Mouse (Mus musculus): ENCODE measurements around the gene Sp8. TPM values are rescaled to one million over a fixed set of nuclear protein-coding genes. Genes with fewer than 3 reads are reported as not detected.

Sp8 gene
- polyA plus RNA-seq, 1 experiment from 2014 or later, result not detected

DNA sequence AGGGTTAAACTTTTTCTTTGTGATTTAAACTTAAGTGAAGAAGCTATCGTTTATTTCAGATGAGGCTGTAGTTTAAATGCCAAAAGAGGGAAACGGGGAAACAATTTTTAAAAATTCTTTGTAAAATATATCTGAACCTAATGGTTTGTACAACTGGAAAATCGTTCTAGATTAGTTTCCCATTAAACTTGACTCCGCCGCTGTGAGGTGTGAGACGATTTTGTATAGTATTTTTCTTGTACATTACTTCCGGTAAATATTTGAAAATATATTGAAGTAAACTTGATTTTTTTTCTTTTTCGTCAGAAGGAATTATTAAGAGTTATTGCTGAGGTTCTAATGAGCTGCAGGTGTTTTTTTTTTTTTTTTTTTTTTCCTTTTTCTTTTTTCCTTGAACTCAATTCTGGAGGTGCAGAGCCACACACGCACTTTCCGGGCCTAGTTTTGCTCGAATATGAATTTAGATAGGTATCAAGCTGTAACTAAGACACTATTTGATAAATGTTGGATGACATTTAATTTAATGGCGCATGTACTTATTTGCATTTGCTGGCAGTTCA lies 4.8 kb downstream of the Sp8 start:
- no peak overlapping the region for H3K9ac ChIP-seq
- H3K4me1 ChIP-seq (replicated peaks), result peaks cover 33% of the 10 kb centered on the region
- H3K27ac ChIP-seq, result no peak overlapping the region
- WGBS, result 22% methylated on average over 12 of the region's 12 CpGs
- no peak overlapping the region for H3K4me3 ChIP-seq (replicated peaks)
- no peak for ATAC-seq
- H3K36me3 ChIP-seq, result no peaks in the 10 kb centered on the region
- H3K4me2 ChIP-seq (replicated peaks), result no peak overlapping the region
- no peaks in the 10 kb centered on the region for H3K9me3 ChIP-seq
- peaks cover 76% of the 10 kb centered on the region for H3K27me3 ChIP-seq (replicated peaks)

DNA sequence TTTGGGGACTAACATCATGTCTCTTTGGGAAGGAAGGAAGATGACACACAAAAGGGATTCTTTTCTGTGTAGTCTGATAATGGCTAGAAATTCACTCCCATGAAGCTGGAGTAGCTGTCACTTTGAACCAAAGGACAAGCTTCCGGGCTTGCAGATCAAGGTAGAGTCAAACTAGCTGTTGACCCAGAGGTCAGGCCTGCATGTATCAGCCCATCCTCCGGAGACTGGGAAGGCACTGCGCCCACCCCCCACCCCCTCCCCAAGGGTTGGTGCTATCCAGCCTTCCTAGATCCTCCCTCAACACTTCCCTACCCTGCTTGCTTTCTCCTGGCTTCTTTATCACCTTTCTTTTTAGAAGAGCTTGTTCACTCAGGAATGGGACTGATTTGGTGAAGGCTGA lies 7.2 kb downstream of the Sp8 start:
- H3K9me3 ChIP-seq, result no peaks in the 10 kb centered on the region
- H3K9ac ChIP-seq, result no peak overlapping the region
- WGBS, result 8% methylated on average over 3 of the region's 3 CpGs
- H3K4me1 ChIP-seq (replicated peaks), result peaks cover 20% of the 10 kb centered on the region
- H3K27me3 ChIP-seq (replicated peaks), result peaks cover 69% of the 10 kb centered on the region
- no peaks in the 10 kb centered on the region for H3K36me3 ChIP-seq
- ATAC-seq, result no peak
- no peak overlapping the region for H3K4me3 ChIP-seq (replicated peaks)
- no peak overlapping the region for H3K4me2 ChIP-seq (replicated peaks)
- no peak overlapping the region for H3K27ac ChIP-seq

DNA sequence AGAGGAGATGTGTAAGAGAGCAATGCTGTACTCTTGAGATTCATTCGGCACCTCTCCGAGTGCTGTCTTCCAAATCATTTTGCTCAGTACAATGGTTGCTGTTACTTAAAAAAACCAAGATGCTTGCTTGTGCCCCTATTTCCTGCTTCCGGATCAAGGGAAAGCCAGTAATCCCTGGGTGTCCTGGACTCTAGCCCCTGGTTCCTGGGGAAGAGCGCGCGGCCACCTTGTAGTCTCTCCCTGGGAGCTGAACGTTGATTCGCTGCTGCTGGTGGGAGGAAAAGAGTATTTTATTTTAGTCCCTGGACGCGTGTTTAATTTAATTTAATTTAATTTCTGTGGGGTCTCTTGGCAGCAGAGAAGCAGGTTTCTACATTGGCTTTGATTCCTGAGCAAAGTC lies 8.3 kb downstream of the Sp8 start:
- Histone ChIP-seq H3K9me3 (no peaks in the 10 kb centered on the region), H3K36me3 (no peaks in the 10 kb centered on the region), H3K9ac (no peak overlapping the region), H3K27ac (no peak overlapping the region), H3K4me1 (replicated peaks) (peaks cover 10% of the 10 kb centered on the region), H3K4me3 (replicated peaks) (peak overlapping the region; percentile 40), H3K4me2 (replicated peaks) (peak overlapping the region; percentile 85), H3K27me3 (replicated peaks) (peaks cover 58% of the 10 kb centered on the region)
- WGBS, result 3% methylated on average over 10 of the region's 10 CpGs
- 0 out of 2 replicates have a peak, but pooled peaks have one; percentile 22 for ATAC-seq

DNA sequence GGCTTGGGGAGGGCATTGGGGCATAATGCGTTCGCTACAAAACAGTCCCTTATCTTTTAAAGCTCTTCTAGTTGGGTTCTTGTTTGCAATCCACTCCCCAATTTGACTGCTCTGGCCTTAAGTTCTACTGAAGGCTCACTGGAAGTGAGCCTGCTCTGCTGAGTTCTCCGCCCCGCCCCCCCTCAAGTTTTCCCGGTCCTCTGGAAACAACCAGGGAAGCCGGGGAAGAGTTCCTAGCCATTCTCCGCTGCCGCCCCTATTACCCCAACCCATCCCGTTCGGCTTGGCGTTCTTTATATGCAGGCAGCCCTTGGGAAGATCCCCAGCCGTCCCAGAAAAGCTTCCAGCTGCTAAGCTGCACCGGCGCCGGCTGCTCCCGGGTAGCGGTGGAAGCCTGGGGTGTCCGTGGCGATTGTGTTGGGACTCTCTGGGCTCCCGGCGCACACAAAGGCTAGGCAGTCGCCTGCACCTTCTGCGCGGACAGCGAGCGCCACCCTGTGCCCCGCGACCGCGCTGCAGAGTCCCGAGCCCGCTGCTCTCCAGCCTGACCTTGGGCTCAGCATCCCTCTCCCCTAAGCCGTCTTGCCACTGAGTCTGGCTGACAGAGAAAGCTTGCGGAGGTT lies 8.8 kb downstream of the Sp8 start:
- Histone ChIP-seq H3K9ac (peak overlapping the region; percentile 42), H3K9me3 (no peaks in the 10 kb centered on the region), H3K36me3 (no peaks in the 10 kb centered on the region), H3K27ac (no peak overlapping the region), H3K4me3 (replicated peaks) (peak overlapping the region; percentile 40), H3K4me1 (replicated peaks) (peaks cover 8% of the 10 kb centered on the region), H3K27me3 (replicated peaks) (peaks cover 53% of the 10 kb centered on the region), H3K4me2 (replicated peaks) (peak overlapping the region; percentile 85)
- WGBS, result under 1% methylated on average over 34 of the region's 34 CpGs
- ATAC-seq, result peak; percentile 97

DNA sequence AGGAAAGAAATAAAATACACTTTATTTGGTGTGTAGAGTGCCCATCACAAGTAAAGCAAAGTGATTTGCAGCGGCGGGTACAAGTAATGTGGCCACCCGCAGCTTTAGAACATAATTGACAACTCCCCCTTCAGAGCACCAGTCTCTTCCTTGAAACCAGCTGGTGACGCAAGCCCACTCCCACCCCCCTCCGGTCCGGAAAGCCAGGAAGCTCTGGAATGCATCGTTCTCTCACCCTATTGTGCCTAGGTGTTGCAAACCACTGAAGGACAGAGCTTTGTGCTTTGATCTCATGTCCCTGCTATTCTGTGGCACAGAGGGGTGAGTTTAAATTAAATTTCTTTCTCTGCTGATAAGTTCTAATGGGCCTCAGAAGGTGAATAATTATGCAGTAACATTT lies 10.0 kb downstream of the Sp8 start:
- no peak for ATAC-seq
- Histone ChIP-seq H3K27ac (no peak overlapping the region), H3K36me3 (no peaks in the 10 kb centered on the region), H3K9ac (no peak overlapping the region), H3K4me1 (replicated peaks) (peaks cover 8% of the 10 kb centered on the region), H3K4me2 (replicated peaks) (no peak overlapping the region), H3K4me3 (replicated peaks) (no peak overlapping the region), H3K27me3 (replicated peaks) (peaks cover 50% of the 10 kb centered on the region), H3K9me3 (no peaks in the 10 kb centered on the region)
- 5% methylated on average over 7 of the region's 7 CpGs for WGBS

DNA sequence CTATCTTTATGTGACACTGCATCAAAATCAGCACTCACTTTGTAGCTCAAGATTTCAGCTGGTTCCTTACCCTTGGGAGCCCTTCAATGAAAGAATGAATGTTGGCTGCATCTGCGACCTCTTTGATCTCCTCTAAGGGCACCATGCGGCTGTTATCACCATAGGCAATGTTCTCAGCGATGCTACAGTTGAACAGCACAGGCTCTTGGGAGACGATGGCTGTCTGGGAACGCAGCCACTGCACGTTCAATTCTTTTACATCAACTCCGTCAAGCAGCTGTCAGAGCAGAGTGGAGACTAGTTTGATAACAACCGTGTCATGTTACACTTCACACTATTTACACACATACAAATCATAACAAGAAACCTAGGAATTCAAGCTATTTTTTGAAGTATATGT lies 26.5 kb downstream of the Sp8 start:
- no peak overlapping the region for H3K4me3 ChIP-seq (replicated peaks)
- H3K36me3 ChIP-seq, result no peaks in the 10 kb centered on the region
- no peak overlapping the region for H3K4me2 ChIP-seq (replicated peaks)
- H3K4me1 ChIP-seq (replicated peaks), result no peaks in the 10 kb centered on the region
- 71% methylated on average over 8 of the region's 8 CpGs for WGBS
- H3K27me3 ChIP-seq (replicated peaks), result no peaks in the 10 kb centered on the region
- H3K9me3 ChIP-seq, result no peaks in the 10 kb centered on the region
- no peak for ATAC-seq
- no peak overlapping the region for H3K27ac ChIP-seq
- no peak overlapping the region for H3K9ac ChIP-seq

DNA sequence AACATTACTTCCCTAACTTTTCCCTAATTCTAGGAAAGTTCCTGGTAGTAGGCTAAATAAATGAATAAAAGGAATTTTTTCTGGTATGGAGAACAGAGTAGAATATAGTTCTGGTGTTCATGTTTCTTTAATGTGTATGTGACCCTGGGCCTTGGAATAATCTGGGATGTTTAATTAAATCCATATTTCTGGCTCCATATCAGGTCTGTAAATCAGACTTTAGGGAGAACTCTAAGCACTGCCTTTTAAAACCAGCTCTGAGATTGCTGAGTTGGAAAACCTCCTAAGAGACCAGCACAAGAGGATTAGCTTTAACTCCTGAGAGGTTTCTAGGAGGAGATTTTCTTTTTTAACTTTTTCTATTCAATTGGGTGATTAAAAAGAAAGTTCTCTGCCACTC lies 36.7 kb downstream of the Sp8 start:
- no peak overlapping the region for H3K4me3 ChIP-seq (replicated peaks)
- no peaks in the 10 kb centered on the region for H3K4me1 ChIP-seq (replicated peaks)
- H3K9me3 ChIP-seq, result no peaks in the 10 kb centered on the region

DNA sequence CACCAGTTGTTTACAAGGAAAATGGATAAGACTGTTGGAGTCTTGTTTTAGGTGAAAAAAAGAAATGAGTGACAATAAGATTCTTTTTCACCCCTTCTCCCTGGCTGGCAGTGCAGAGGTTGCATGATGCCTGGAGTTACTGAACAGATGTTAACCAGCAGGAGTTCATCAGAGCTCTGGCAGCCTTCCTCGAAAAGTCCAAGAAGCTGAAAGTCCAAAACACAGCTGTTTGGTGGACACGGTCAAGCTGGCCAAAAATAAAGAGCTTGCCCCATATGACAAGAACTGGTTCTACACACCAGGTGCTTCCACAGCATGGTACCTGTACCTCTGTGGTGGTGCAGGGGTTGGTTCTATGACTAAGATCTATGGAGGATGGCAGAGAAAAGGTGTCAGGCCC lies 41.8 kb downstream of the Sp8 start:
- Histone ChIP-seq H3K27me3 (replicated peaks) (no peaks in the 10 kb centered on the region), H3K36me3 (no peaks in the 10 kb centered on the region), H3K9me3 (no peaks in the 10 kb centered on the region), H3K4me3 (replicated peaks) (no peak overlapping the region), H3K27ac (no peak overlapping the region), H3K4me1 (replicated peaks) (no peaks in the 10 kb centered on the region), H3K9ac (no peak overlapping the region), H3K4me2 (replicated peaks) (no peak overlapping the region)
- 51% methylated on average over 2 of the region's 2 CpGs for WGBS
- ATAC-seq, result no peak

More for the DNA sequence above, 36.7 kb downstream of the Sp8 start:
- H3K36me3 ChIP-seq, result no peaks in the 10 kb centered on the region
- no peak for ATAC-seq
- H3K9ac ChIP-seq, result no peak overlapping the region
- no peak overlapping the region for H3K27ac ChIP-seq
- no peaks in the 10 kb centered on the region for H3K27me3 ChIP-seq (replicated peaks)
- H3K4me2 ChIP-seq (replicated peaks), result no peak overlapping the region

Other genes with a start within 250 kb of the Sp8 start
- gene Abcb5, start 120.1 kb downstream of the Sp8 start, polyA plus RNA-seq (2015; fragmentation: Nextera tagmentation; extraction: Ambion mirVana), result not detected in 2 replicates

Data from intestine, embryonic 15.5 days (tissue).